Mouse (Mus musculus) heart, postnatal 36 days (tissue): ENCODE results near the gene Nphp4. TPM values are rescaled to one million over a fixed set of nuclear protein-coding genes. Genes with fewer than 3 reads are reported as not detected.

ENCODE experiments used
- DNase-seq, 2 experiments: peaks; one replicate each; pipeline ENCODE4 v3.0.0; 2021 to 2022
- intact Hi-C: fragments of 180-260 bp; cut with DNase I; formaldehyde crosslinking; loops from one replicate; pipeline ENCODE4 v1.15.1; 2025
- total RNA-seq, 2 experiments: library from RNA; stranded (reverse); gene quantifications; 2 replicates each; pipeline ENCODE4 v1.2.3; 2021

Nphp4 gene
- total RNA-seq, 2 experiments from 2014 or later, result 0.89 to 1.00 TPM

DNA sequence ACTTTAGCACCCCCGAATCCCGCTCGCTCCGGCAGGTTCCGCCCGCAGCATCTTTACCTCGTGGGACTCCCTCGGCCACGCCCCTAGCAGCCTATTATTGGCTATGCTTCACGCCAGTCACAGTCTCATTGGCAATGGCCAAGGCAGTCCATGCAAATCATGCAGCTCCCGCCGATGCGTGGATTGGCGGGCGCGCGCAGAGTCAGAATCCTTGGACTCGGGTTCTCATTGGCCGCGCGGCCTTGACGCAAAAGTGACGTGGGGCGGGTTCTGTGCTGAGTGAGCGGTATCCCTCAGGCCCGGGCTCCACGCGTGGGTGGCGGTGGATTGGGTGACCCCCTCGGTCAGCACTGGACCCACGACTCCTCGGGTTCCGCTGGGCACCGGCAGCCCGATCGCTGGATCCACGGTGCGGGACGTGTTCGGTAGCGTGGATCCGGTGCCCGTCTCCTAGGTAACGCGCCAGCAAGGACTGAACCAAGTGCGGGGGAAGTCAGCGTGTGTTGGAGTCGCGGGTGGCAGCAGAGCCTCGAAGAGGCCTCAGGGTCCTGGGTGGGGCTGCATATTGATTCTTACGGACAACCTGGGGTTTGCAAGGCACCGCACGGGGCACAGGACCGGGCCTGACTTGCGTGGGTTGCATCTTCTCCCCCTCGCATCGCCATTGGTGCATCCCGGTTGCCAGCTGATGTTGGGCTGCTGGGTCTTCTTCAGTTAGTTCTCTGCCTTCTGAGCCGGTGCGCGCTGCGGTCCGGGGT, 1.1 kb downstream of the Nphp4 start, which contains the start of gene Kcnab2:
Gene Kcnab2, minus strand, starts transcription at position 406 of the 758 bp plus-strand sequence.
- intact Hi-C loops, result loop anchor here (5.0 kb wide), 1 partner anchor 150 kb away; the partner anchor contains the start of gene Rpl22
- peak; percentile 98 to 100 for DNase-seq

DNA sequence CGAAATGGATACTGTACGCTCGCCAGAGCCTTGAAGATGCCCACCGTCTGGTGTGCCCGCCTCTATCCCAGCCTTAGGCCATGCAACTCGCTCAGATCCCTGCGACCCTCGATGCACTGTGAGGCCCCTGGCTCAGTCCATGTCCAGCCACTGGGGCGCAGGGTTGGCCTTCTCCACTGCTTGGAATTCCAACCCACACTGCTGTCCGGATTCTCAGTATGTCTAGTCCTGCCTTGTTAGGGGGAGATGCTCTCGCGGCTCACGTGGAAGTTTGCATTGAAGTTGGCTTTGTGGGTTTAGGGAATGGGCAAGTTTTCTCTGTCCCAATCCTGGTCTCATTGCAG, 1.7 kb downstream of the Nphp4 start:
- DNase-seq, result peak in 1 of 2 experiments; percentile 11
- intact Hi-C loops, result loop anchor here (5.0 kb wide), 1 partner anchor 151 kb away; the partner anchor contains the start of gene Rpl22

DNA sequence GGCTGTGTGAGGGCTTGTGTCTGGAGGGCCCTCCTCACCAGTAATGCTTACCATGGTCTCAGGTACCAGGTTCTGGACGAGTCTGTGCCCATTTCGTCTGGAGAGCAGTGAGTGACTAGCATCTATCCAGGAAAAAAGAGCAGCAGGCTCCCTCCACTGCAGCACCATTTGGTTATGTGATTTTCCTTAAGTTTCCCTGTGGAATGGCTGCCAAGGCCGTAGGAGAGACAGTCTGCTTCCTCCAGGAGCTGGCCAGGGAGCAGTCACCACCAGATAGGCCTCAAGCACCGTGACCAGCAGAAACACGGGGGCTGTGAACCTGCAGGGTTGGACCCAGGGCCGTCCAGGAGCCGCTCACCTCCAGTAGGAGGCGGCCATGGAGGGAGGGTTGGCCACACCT, 3.9 kb downstream of the Nphp4 start:
- intact Hi-C loops, result no loop called here
- no peak for DNase-seq

DNA sequence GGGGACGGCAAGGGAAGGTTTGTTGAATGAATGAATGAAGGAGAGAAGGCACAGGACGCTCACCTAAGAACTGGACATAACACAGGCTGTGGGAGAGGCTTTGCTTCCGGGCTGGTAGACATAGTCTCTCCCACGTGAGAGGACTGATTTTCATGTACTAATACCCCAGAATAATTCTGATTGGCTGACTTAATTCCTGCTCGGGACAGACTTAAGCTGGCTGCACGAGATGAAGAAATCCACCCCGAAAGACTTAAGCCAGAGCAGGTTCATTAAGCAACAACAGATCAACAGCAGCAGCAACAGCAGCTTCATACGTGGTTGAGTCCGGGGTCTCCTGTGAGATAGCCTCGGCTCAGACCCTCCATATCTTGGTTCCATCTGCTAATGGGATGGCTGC, 11.5 kb downstream of the Nphp4 start:
- DNase-seq, result no peak
- intact Hi-C loops, result no loop called here

DNA sequence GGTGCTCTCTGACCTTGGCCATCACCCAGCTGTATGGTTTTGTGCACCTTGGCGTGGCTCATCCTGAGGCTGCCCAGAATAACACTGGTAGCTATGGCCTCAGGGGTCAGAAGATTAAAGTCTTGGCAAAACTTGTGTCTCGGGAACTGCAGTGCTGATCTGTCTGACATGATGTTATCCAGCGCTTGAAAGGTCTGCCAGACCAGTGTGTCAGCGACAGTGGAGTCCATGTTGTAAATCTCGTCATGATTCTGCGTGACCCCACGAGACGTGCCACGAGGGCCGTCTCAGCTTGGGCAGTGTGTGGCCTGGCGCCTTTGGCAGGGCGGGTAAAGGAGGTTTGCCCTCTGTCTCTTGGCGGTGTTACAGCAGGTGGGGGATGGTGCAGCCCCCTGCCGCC, 13.8 kb downstream of the Nphp4 start:
- DNase-seq, result peak in 1 of 2 experiments; percentile 23
- intact Hi-C loops, result loop anchor here (2.0 to 5.0 kb wide), 2 partner anchors 158 to 318 kb away; no protein-coding TSS in a partner anchor

DNA sequence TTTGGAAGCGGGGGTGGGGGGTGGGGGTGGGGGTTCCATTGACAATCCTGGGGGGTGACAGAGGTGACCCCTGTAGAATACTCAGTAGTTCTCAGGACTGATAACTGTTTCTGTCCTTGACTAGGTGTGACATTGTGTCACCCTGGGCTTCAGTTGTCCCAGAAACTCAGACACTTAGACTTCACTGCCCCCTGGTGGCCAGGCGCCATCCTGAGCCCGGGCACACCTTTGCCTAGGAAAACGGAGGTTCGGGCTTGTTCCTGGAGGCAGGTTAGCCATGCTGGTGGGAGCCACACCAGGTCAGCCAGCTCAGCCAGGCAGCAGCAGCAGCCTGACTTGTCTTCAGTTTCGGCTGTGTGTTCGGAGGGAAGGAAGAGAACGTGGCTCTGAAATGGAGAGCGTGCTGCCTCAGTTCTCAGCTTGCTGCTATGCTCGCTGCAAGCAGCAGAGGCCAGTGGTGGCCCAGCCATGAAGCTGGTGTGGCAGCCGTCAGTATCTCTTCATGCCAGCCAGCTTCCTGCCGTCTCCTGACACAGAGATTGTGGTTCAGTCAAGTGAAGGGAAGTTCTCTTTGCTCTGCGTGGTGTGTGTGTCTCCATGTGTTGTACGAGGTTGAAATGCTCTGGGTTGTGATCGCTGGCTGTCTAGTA, 14.9 kb downstream of the Nphp4 start:
- intact Hi-C loops, result loop anchor here (1.0 to 5.0 kb wide), 3 partner anchors 159 to 319 kb away; no protein-coding TSS in a partner anchor
- peak; percentile 58 to 81 for DNase-seq

DNA sequence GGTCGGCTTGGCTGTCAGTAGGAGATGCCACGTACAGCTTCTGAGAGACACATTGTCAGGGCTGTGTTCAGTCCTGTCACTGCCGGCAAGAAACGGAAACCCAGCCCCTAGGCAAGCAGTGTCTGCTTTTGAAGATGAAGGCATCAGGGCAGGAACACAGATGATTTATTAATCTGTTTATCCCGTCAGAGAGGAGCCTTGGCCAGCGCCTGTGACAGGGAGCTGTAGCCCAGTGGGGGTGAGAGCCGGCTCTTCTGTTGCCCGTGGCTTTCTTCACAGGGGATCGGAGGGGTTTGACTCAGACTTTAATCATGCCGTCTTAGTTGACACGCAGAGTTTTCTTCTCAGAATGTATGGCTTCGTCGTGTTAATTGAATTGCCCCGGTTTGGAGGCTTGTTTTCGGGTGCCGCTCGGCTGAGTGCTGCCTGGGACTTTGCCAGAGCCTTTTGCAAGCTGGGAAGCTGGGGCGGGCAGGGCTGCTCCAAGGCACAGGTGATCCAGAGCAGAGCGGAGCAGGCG, 17.9 kb downstream of the Nphp4 start:
- intact Hi-C loops, result loop anchor here (5.0 kb wide), 1 partner anchor 162 kb away; no protein-coding TSS in a partner anchor
- no peak for DNase-seq

DNA sequence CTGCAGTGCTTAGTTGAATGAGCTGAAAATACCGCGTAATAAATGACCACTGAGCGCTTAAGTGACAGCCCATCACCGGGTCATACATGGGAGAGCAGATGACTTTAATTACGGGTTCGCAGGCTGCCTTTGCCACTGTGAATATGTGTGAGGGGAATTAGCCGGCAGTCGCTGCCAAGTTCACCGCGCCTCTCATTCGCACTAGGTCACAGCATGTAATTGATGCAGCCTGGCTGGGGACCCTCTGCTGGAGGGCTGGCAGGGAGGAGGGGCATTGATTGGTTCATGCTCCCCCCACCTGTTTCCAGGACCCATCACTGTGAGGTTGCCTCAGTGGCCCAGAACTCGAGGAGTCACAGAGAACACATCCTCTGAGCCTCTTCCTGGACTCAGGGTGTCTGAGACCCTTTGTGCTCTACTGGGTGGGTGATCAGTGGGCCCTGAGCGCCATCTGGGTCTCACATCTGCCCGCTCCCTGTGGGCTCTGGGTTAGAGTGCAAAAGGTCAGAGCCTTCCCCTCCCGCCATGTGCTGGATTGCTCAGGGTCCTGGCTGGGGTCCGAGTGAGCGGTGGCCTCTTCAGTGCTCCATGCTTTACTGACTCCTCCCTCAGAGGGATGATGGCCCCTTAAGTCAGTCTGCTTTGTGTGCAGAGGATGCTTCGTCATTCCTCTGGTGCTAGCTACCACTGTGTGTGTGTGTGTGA, 35.9 kb downstream of the Nphp4 start:
- intact Hi-C loops, result no loop called here

DNA sequence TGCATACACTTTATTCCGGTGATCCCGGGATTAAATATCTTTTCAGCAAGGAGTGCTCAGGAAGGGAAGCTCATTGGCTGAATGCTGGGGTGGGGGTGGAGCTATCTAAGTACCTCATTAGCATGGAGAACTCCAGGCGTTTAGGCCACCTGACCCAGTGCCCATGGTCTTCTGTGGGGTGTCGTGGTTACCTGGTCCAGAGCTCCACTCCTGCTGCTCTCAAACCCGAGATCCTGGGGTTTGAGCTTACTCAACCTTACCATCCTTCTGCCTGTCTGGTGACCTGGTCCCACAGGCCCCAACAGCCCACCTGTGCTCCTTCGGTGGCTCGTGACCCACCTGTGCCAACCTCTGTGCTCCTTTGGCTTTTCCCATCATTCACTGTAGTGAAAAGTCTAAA, 38.4 kb downstream of the Nphp4 start:
- intact Hi-C loops, result no loop called here
- DNase-seq, result no peak

More for the DNA sequence above, 35.9 kb downstream of the Nphp4 start:
- no peak for DNase-seq

DNA sequence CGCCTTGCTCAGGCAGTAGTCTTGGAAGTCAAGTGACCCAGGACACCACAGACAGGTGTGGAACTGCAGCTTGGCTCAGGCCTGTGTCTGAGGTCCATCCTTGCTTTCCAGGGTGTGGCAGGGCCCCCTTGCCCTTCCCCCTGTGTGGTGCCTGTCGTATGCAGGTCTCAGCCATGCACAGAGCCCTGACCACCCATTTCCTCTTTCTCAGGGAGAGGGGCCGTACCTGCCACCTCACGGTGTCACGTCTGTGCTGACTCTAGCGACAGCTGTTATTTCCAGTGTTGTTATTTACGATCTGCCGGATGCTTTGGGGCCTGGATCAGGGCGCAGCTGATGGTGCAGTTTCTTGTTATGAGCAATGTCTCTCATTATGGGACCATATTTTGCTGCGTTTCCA, 42.6 kb downstream of the Nphp4 start:
- intact Hi-C loops, result no loop called here
- no peak for DNase-seq

DNA sequence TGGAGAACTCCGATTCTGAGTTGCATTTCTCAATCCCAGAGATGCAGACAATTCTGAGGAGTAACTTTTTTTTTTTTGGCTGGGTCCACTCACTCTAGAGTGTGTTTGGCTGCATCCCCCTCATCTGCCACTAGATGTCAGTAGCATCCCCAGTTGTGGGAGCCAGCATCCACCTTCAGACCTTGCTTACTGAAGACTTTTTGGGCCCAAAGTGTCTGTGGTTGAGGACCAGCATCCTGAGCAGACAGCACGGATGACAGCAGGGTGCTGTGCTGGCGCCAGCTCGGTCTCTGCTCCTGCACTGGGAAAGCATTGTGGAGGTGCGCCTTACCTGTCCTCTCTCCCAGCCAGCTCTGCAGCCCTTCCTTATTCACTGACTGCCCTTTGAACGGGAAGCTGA, 43.6 kb downstream of the Nphp4 start:
- peak; percentile 37 to 56 for DNase-seq
- intact Hi-C loops, result no loop called here

DNA sequence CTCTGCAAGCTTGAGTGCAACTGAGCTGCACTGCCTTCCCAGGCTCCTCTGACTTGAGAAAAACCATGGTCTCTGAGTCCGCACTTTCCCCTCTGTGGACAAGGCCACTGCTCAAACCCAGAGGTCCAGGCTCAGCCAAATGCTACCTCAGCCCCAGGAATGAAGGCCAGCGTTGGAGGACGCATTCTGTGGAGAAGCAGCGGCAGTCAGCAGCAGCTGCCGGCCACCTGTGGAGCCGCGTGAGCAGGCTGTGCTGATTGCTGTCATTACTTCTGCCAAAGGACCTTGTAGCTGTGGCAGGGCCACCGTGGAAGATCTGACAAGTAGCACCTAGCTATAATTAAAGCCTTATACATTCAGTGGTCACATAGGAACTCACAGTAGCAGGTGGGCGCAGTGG, 56.4 kb downstream of the Nphp4 start:
- intact Hi-C loops, result loop anchor here (5.0 kb wide), 1 partner anchor 949 kb away; the partner anchor contains the start of gene Ajap1
- DNase-seq, result no peak

DNA sequence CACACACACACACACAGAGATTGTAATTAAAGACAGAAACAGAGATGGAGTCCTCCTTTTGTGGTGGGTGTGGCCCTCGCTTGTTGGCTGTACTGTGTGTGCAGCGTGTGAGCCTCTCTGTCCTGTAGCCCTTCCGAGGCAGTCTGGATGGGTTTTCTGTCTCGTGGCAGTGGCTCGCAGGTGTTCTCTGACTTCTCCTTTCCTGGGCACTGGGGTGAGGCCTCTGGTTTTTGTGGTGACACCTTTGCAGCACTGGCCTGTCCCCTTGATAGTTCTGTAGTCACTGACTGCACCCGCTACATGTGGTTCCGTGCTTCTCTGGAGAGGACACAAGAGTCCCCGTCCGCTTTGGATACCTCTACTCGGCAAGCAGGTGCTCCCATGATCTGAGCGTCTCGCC, 63.2 kb downstream of the Nphp4 start:
- intact Hi-C loops, result no loop called here
- no peak for DNase-seq

DNA sequence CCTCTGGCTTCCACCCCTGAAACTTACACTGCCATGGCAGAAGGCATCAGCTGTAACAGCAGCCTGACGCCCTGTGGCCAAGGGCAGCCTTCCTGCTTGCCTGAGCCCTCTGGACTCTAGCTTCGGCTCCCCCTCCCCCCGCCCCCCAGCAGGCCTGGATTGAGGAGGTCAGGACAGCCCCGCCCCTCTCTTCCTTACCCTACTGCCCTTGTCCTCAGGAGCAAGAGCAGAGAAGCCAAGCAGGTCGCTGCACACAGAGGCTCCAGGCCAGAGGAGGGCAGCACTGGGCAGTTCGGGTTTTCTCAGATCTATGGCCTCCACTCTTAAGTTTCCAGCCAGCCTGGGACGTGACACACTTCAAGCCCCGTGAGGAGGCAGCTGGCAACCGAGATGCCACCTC, 64.7 kb downstream of the Nphp4 start:
- no peak for DNase-seq
- intact Hi-C loops, result no loop called here

DNA sequence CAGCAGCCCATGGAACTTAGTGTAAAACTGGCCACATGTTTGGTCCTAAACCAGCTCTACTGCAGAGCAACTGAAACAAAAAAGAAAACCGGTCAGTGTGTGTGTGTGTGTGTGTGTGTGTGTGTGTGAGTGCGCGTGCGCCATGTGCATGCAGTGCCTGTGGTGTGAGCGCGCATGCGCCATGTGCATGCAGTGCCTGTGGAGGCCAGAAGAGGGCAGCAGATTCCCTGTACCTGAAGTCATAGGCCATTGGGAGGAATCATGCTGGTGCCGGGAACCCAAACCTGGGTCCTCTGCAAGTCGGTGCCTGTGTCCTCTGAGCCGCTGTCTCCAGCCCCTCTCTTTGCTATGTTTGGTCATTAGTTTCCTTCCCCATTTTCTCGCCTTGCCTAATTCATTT, 65.9 kb downstream of the Nphp4 start:
- intact Hi-C loops, result no loop called here
- DNase-seq, result no peak

DNA sequence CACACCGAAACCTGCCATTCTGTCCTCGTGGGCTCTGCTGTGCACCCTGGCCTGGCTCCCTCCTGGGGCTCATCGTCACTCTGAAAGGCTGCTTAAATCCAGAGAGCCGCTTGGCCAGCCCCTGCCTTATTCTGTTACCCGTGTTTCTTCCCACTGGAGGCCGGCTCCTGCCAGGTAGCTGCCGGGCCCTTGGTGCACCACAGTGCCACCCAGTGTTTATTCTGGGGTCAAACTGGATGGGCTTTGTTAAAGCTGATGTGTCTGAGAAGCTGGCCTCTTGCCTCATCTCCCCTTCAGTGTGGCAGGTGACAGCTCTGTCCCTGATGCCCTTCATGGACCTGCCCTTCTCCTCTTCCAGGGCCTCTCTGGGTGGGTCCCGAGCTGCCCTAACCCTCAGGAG, 70.0 kb downstream of the Nphp4 start:
- no peak for DNase-seq
- intact Hi-C loops, result no loop called here

DNA sequence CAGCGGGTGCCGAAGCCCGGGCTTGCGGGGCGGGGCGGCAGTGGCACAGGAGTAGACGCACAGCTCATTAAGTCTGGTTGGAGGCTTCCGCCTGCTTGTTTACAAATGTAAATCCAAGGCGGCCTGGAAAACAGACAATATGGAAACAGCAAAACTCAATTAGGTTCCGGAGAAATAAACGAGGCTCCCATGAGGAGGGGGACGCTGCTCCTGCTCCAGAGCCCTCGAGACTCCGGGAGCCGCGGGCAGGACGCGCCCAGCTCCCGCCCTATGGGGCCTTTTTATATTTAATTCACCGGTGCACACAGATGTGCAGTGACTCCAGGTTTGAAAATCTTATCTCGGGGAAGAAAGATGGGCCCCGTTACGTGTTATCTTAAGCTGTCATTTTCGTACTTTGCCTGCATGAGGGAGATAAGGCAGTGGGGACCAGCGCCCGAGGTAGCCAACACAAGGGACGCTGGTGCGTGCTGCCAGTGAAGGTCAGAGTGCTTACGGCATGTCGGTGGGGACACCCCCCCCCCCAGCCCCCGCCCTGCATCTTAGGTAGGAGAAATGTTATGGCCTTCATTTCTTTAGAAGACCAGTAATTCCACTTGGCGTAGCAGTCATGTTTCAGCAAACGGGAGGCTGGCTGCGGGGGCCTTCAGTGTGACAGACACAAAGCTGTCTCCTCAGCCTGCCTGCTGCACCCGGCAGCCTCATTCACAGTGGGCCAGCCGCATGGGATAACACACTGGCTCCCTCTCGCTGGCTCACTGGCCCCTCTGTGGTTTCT, 71.6 kb downstream of the Nphp4 start:
- intact Hi-C loops, result no loop called here
- DNase-seq, result no peak

DNA sequence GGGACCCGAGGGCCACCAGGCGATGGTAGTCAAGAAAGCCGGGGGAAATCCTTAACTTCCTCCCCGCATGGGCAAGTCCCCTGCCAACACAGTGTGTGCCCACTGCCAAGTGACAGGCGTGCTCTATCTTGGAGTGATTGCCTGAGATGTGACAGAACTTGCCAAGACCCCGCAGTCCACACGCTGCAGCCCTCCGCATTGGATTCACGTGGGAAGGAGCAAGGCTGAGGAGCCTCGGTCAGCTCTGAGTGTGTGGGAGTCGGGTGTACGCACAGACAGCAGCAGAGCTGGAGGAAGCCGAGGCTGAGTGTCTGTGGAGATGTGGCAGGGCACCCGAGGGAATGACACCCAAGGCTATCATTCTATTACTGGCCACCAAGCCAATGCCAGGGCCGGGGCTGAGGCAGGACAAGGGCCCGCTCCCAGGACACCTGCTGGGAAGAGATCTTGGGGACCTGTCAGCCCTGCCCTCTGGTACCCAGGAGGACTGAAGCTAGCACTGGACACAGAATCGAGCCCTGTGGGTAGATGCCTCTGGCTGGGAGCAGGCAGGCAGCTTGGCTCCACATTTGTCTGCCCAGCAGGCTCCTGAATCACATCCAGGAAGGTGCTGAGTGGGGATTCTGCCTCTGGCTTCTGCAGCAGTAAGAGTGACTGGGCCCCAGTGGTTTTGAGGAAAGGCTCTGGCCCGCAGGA, 73.1 kb downstream of the Nphp4 start:
- intact Hi-C loops, result no loop called here
- no peak for DNase-seq

DNA sequence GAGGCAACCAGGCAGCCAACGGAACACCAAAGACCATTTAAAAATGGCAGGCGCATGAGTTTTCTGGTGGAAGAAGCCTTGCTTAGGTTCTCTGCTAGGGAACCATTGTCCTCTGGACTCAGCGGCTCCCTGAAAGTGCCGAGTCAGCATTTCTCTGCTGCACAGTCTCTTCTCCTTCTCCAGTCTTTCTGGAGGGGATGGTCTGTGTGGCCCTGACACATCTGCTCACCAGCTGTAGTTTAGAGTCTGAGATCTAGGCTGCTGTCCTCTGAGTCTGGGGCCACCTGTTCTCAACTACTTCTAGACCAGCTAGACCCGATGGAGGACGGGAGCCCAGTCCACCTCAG, 73.7 kb downstream of the Nphp4 start:
- DNase-seq, result no peak
- intact Hi-C loops, result no loop called here
